Mouse (Mus musculus): ENCODE measurements around the gene Gcnt7. TPM values are rescaled to one million over a fixed set of nuclear protein-coding genes. Genes with fewer than 3 reads are reported as not detected.

Gene Gcnt7
- polyA plus RNA-seq, 1 experiment from 2014 or later, result 1.9 TPM

GRCm38 (mm10) chr2:172405011-172405410, 53.4 kb downstream of the Gcnt7 start:
- no peaks in the 10 kb centered on the region for H3K36me3 ChIP-seq
- H3K9me3 ChIP-seq, result no peaks in the 10 kb centered on the region
- no peak for ATAC-seq (ENCODE audit: insufficient number of reproducible peaks, insufficient read depth, low FRiP score, low TSS enrichment, low read depth)
- no peak overlapping the region for H3K4me3 ChIP-seq (replicated peaks)
- H3K9ac ChIP-seq (replicated peaks), result no peak overlapping the region
- H3K27me3 ChIP-seq, result 0 out of 2 replicates have a peak, but pooled peaks cover 7% of the 10 kb centered on the region
- no peak overlapping the region for H3K27ac ChIP-seq
- no peak overlapping the region for H3K4me2 ChIP-seq
- no peaks in the 10 kb centered on the region; the same call in 1 of the 2 replicates for H3K4me1 ChIP-seq (replicated peaks)
- WGBS, result 62% methylated on average over 3 of the region's 3 CpGs

GRCm38 (mm10) chr2:172404239-172404638, 54.2 kb downstream of the Gcnt7 start:
- Histone ChIP-seq H3K4me3 (replicated peaks) (no peak overlapping the region), H3K36me3 (no peaks in the 10 kb centered on the region), H3K4me2 (no peak overlapping the region), H3K9ac (replicated peaks) (no peak overlapping the region), H3K9me3 (no peaks in the 10 kb centered on the region), H3K4me1 (replicated peaks) (no peaks in the 10 kb centered on the region; the same call in 1 of the 2 replicates), H3K27ac (no peak overlapping the region), H3K27me3 (0 out of 2 replicates have a peak, but pooled peaks cover 12% of the 10 kb centered on the region)
- WGBS, result 69% methylated on average over 7 of the region's 7 CpGs
- ATAC-seq (ENCODE audit: insufficient number of reproducible peaks, insufficient read depth, low FRiP score, low TSS enrichment, low read depth), result no peak

- WGBS, result 63% methylated on average over 13 of the region's 13 CpGs
- no peak overlapping the region for H3K4me2 ChIP-seq
- H3K9ac ChIP-seq (replicated peaks), result no peak overlapping the region
- H3K36me3 ChIP-seq, result no peaks in the 10 kb centered on the region
- no peaks in the 10 kb centered on the region for H3K9me3 ChIP-seq
- H3K4me1 ChIP-seq (replicated peaks), result no peaks in the 10 kb centered on the region
- 0 out of 2 replicates have a peak overlapping the region, but pooled peaks have one; percentile 23 for H3K27ac ChIP-seq
- no peak overlapping the region for H3K4me3 ChIP-seq (replicated peaks)
- H3K27me3 ChIP-seq, result 0 out of 2 replicates have a peak, but pooled peaks cover 9% of the 10 kb centered on the region
- no peak for ATAC-seq (ENCODE audit: insufficient number of reproducible peaks, insufficient read depth, low FRiP score, low TSS enrichment, low read depth)
These were observed 57.1 kb downstream of the Gcnt7 start for GRCm38 (mm10) chr2:172401116-172401825.

Other genes with a start within 250 kb of the Gcnt7 start
- not detected in 2 replicates for gene Mc3r, start 210.1 kb downstream of the Gcnt7 start, polyA plus RNA-seq (2016; fragmentation: Nextera tagmentation; extraction: Ambion mirVana)
- 17.0 and 18.8 TPM in 2 replicates for gene Fam210b, start 113.0 kb downstream of the Gcnt7 start, polyA plus RNA-seq (2016; fragmentation: Nextera tagmentation; extraction: Ambion mirVana)
- 155 and 160 TPM in 2 replicates for gene Aurka, start 88.1 kb downstream of the Gcnt7 start, polyA plus RNA-seq (2016; fragmentation: Nextera tagmentation; extraction: Ambion mirVana)
- 48.8 and 52.4 TPM in 2 replicates for gene Cstf1, start 87.9 kb downstream of the Gcnt7 start, polyA plus RNA-seq (2016; fragmentation: Nextera tagmentation; extraction: Ambion mirVana)
- 0.24 and 0.31 TPM in 2 replicates for gene Cass4, start 64.8 kb downstream of the Gcnt7 start, polyA plus RNA-seq (2016; fragmentation: Nextera tagmentation; extraction: Ambion mirVana)
- gene Rtf2, start 18.0 kb downstream of the Gcnt7 start, polyA plus RNA-seq (2016; fragmentation: Nextera tagmentation; extraction: Ambion mirVana), result 67.7 and 69.1 TPM in 2 replicates
- gene Fam209, start 13.9 kb upstream of the Gcnt7 start, polyA plus RNA-seq (2016; fragmentation: Nextera tagmentation; extraction: Ambion mirVana), result not detected in 2 replicates
- gene Tfap2c, start 91.0 kb upstream of the Gcnt7 start, polyA plus RNA-seq (2016; fragmentation: Nextera tagmentation; extraction: Ambion mirVana), result 4.4 and 4.5 TPM in 2 replicates